Mouse (Mus musculus) gastrocnemius, postnatal 10 days (tissue): ENCODE results near the gene Cep152. TPM values are rescaled to one million over a fixed set of nuclear protein-coding genes. Genes with fewer than 3 reads are reported as not detected.

Experiments used
- DNase-seq: peaks from one replicate; pipeline ENCODE4 v3.0.0; 2021; ENCODE audit warnings: mixed read lengths
- total RNA-seq, 2 experiments: library from RNA; stranded (reverse); gene quantifications; 2 replicates each; pipeline ENCODE4 v1.2.3; 2021

The Cep152 gene
- total RNA-seq, 2 experiments from 2014 or later: 1.6 to 2.6 TPM

- no peak for DNase-seq
Measured at GRCm38 (mm10) chr2:125626536-125626935, 1.6 kb upstream of the Cep152 start.

GRCm38 (mm10) chr2:125624127-125624685, 707 bp downstream of the Cep152 start:
- no peak for DNase-seq

DNA sequence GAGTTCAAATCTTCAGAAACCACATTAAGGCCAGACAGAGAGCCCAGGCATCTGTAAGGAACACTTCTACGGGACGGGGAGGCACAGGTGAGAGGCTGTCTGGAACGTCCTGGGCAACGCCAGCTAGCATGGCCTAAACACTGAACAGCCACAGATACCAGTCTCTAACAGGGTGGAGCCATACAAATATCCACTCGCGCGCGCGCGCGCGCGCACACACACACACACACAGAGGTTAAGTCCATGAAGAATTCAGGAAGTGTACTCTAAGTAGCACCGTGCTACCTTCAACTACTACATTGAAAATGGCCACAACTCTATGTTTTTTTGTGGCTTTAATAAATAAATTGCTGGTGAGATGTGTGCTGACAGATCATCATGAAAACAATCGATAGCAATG, 1.7 kb downstream of the Cep152 start:
- no peak for DNase-seq

GRCm38 (mm10) chr2:125620213-125620907, 4.6 kb downstream of the Cep152 start:
- DNase-seq: no peak

DNA sequence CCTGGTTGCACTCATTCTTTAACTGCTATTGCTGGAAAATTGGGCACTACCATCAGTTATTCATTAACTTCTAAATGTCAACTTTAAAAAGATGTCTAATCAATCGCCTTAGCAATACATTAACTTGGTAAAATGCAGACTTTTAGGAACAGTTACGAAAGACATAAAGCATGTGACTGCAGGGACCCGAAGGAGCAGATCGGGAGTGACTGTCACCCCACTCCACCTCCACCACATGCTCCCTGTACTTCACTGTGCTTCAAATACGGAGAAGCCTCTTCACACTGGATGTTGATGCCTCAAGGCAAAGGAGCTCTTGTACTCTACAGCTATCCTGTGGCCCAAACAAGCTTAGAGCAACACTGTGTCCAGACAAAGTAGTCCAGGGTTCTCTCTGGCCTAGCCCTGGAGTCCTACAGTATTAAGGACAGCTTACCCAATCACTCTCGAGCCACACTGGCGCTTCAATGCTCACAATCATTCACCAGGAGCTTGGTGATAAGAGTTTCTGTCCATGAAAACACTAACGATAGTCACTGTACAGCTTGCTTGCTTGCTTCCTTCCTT, 9.0 kb downstream of the Cep152 start:
- no peak for DNase-seq

- no peak for DNase-seq
Measured at GRCm38 (mm10) chr2:125615440-125615839, 9.5 kb downstream of the Cep152 start.

DNA sequence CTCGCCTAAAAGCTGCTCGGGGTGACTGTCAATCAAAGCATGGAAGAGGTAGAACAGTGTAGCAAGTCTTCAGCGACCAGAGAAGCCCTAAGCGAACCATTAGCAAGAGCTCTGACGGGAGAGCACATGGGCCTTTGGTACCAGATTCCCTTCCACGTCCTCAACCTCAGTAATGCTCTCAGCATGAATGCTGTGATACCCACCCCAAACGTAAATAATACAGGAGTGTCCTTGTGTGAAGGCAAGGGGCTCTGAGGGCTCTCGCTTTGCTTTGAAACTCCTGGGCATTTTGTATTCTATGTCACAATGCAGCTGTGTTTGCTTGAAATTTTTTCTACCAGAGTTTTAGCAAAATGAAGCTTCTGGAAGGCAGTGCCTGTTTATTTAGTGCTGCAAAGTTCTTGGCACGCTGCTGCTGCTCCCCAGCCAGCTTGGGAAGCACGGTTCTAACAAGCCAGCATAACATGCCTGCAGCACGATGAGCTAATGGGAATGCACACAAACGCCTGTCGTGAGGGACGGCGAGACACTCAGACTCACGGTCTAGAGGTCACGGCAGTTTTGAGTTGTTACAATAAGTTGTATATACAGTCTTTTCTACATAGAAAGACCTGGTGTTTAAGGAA, 18.6 kb downstream of the Cep152 start:
- peak; percentile 34 for DNase-seq

DNA sequence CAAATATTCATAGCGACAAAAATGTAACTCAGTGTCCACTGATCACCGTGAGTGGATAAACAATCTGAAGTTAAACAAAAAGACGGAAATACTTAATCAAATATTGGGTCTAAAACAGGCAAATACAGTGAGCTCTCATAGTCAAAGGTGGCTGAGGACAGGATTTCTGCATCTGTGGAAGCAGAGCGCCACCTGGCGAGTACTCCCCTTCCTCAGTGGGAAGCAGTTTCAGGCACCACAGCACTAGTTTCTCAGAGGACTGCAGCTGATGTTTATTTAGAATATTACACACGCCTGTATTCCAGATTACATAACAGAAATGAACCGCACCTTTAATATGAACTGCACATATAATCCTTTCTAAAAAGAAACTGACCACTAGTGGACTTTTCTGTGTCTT, 20.3 kb downstream of the Cep152 start:
- peak; percentile 80 for DNase-seq

DNA sequence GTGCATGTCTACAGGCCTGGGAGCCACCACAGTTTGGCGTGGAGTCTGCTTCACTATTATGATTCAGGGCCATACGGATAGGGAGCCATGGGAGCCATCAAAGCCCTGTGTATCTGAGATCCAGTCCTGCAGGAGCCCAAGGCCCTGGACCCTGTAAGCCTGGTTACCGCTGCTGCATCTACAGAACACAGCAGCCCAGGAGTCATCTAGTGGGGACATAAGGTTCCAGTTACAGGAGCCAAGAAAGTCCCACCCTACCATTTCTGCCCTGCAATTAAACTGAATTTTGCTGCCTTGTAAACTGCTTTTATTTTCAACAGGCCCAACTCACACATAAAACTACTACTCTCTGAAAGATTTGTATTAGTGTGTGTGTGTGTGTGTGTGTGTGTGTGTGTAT, 21.9 kb downstream of the Cep152 start:
- DNase-seq: no peak

- no peak for DNase-seq
Measured at GRCm38 (mm10) chr2:125598958-125599357, 26.0 kb downstream of the Cep152 start.

- DNase-seq: no peak
Measured at GRCm38 (mm10) chr2:125598251-125598650, 26.7 kb downstream of the Cep152 start.

GRCm38 (mm10) chr2:125594786-125595185, 30.1 kb downstream of the Cep152 start:
- DNase-seq: no peak

- DNase-seq: no peak
Measured at GRCm38 (mm10) chr2:125594072-125594471, 30.8 kb downstream of the Cep152 start.

GRCm38 (mm10) chr2:125591895-125592294, 33.0 kb downstream of the Cep152 start:
- no peak for DNase-seq

- no peak for DNase-seq
Measured at GRCm38 (mm10) chr2:125589287-125589686, 35.6 kb downstream of the Cep152 start.

GRCm38 (mm10) chr2:125581081-125581480, 43.8 kb downstream of the Cep152 start:
- DNase-seq: no peak

DNA sequence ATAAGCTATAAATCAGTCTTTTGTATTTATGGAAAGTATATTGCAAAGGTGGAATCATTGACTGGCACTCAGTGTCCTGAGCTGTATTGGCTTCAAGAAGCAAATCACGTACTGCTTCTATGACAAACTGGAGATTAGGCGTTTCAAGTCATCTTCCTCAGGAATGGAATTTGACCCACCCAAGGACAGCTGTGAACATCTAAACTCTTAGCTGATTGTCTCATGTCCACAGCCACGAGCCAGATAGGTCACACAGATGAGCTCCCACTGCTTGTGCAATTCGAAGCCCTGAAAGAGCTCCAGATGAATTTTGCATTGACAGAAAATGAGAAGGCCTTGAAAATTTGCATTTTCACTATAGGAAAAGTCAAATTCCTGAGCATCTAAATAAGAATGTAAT, 47.2 kb downstream of the Cep152 start:
- DNase-seq: no peak

- no peak for DNase-seq
Measured at GRCm38 (mm10) chr2:125576498-125576897, 48.4 kb downstream of the Cep152 start.

DNA sequence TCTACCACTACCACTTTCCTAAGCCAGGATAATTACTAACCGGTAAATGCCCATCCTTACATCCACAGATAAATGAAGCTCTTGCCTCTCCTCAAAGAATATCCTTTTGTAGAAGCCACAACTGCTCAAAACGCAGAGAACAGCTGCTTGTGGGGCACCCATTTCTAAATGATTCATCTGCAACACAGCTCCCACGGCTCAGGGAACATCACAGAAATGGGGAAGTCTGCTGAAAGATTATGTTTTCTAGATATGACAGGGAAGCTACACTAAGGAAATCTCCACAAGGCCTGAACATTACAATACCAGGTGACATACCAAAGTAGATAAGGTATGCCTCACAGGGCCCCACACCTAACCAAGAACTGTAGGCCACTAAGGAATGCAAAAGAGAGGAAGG, 49.1 kb downstream of the Cep152 start:
- DNase-seq: no peak

DNA sequence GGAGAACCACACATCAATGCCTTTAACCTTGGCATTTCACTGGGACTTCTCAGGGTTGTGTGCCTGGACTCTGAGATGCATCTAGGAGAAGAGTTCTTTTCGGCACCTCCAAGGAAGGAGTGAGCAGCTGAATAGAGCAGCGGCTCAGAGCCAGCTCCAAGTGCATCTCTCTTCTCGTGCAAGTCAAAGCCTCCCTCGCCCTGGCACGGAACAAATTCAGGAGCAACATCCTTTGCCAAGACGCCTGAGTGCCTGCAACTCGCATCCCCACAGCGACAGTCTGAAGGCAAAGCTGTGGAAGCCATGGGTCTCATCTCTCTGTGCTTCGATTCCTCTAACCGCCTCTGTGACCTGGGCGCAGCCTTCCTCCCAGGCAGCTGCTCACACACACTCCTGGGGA, 61.0 kb downstream of the Cep152 start:
- no peak for DNase-seq

- DNase-seq: no peak
Measured at GRCm38 (mm10) chr2:125562407-125562806, 62.5 kb downstream of the Cep152 start.

GRCm38 (mm10) chr2:125560037-125560436, 64.9 kb downstream of the Cep152 start:
- DNase-seq: no peak
